8 mouse cellular contexts compared by ENCODE assay signal in genomic region chr6:48445181-48446101, GRCm38 (mm10). TPM values are rescaled to one million over a fixed set of nuclear protein-coding genes. Genes with fewer than 3 reads are reported as not detected.
DNase-seq lines count a peak whose midpoint lies in the region; ATAC-seq and TF ChIP-seq lines count a peak whose summit lies in the region.

Zfp467 (minus strand) TSS chr6:48445825.

- no peak for TF ChIP-seq CTCF in cerebellum, adult 2 months (IDR thresholded peaks at IDR 0.05; ENCODE audit: borderline replicate concordance, insufficient read depth, low read depth, low read length)

- WGBS in cerebellum, adult 2 months: under 1% methylated on average over 65 of the region's 65 CpGs
- under 1% methylated on average over 63 of the region's 65 CpGs for WGBS in hindbrain, embryonic 11.5 days

- H3K9me3 ChIP-seq in hindbrain, embryonic 11.5 days (ENCODE audit: control insufficient read depth, low read length): no peaks in the 10 kb centered on the region

- peaks cover 8% of the 10 kb centered on the region; the same call in 1 of the 2 replicates for H3K4me1 ChIP-seq in cerebellum, adult 2 months (ENCODE audit: control insufficient read depth, insufficient read depth, low read length)
- no peaks in the 10 kb centered on the region; the same call in 1 of the 2 replicates for H3K4me1 ChIP-seq in hindbrain, embryonic 11.5 days (replicated peaks; ENCODE audit: control insufficient read depth, insufficient read depth, low read length)

- 0 out of 2 replicates have a peak, but pooled peaks cover 3% of the 10 kb centered on the region for H3K36me3 ChIP-seq in hindbrain, embryonic 11.5 days (ENCODE audit: control insufficient read depth, insufficient read depth, low read length)

- peak within 1 kb of the TSS; percentile 99 for H3K4me2 ChIP-seq in hindbrain, embryonic 11.5 days (replicated peaks; ENCODE audit: low read depth, low read length)

- ATAC-seq in hindbrain, embryonic 11.5 days (ENCODE audit: low FRiP score): peak; percentile 18

- peak; percentile 61; the same call in 1 of the 2 replicates for TF ChIP-seq POLR2A in cerebellum, adult 2 months (IDR thresholded peaks at IDR 0.05; ENCODE audit: borderline replicate concordance, insufficient read depth, low read length)

- no peaks in the 10 kb centered on the region for H3K27me3 ChIP-seq in cerebellum, adult 2 months (ENCODE audit: control insufficient read depth, insufficient read depth, low read length)
- no peaks in the 10 kb centered on the region for H3K27me3 ChIP-seq in hindbrain, embryonic 11.5 days (ENCODE audit: control insufficient read depth, insufficient read depth, low read length)

- H3K9ac ChIP-seq in hindbrain, embryonic 11.5 days (ENCODE audit: low read depth, low read length): peak within 1 kb of the TSS; percentile 86

- H3K4me3 ChIP-seq in cerebellum, adult 2 months (replicated peaks; ENCODE audit: insufficient read depth, low read depth, low read length): peak within 1 kb of the TSS; percentile 86
- peak within 1 kb of the TSS; percentile 76 for H3K4me3 ChIP-seq in hindbrain, embryonic 11.5 days (ENCODE audit: low read depth, low read length)

- DNase-seq in NIH3T3 (ENCODE audit: low read depth): peak; percentile 55
- DNase-seq in cerebellum, adult 2 months: peak; percentile 73 to 80
- DNase-seq in frontal cortex, adult 2 months (ENCODE audit: extremely low spot score in 1 of 2, low spot score in 1 of 2): peak in 1 of 2 experiments; percentile 52
- DNase-seq in hindbrain, embryonic 11.5 days (ENCODE audit: low spot score): peak; percentile 63
- peak; percentile 52 to 61 for DNase-seq in layer of hippocampus, postnatal 10 days (ENCODE audit: low spot score in 2 of 2)
- peak; percentile 76 for DNase-seq in lung, postnatal 10 days
- DNase-seq in ovary, postnatal 14 days (ENCODE audit: low spot score): peak; percentile 64
- peak; percentile 55 to 61 for DNase-seq in urinary bladder, postnatal 36 days (ENCODE audit: low spot score in 2 of 2)

- peak within 1 kb of the TSS; percentile 83 for H3K27ac ChIP-seq in cerebellum, adult 2 months (ENCODE audit: insufficient read depth, low read length)
- H3K27ac ChIP-seq in hindbrain, embryonic 11.5 days (ENCODE audit: low read depth, low read length): peak within 1 kb of the TSS; percentile 88

RNA-seq across cellular contexts. Expression of gene Zfp467, which starts in this region (rescaled TPM):
- 80.4 and 93.2 TPM in 2 replicates for polyA plus RNA-seq in cerebellum, adult 2 months (2012; rRNA removed)
- 40.7 and 41.4 TPM in 2 replicates for polyA plus RNA-seq in frontal cortex, adult 2 months (2012; rRNA removed)
- polyA plus RNA-seq in hindbrain, embryonic 11.5 days (2014; fragmentation: Nextera tagmentation; extraction: Ambion mirVana): 13.3 and 14.9 TPM in 2 replicates
- 10 to 100 TPM; 17.2 to 21.3 TPM for total RNA-seq in layer of hippocampus, postnatal 10 days (2021)
